Mouse (Mus musculus): ENCODE measurements around the gene Mapk10. TPM values are rescaled to one million over a fixed set of nuclear protein-coding genes. Genes with fewer than 3 reads are reported as not detected.

The Mapk10 gene
- polyA plus RNA-seq, 1 experiment from 2014 or later = 2.2 TPM

DNA sequence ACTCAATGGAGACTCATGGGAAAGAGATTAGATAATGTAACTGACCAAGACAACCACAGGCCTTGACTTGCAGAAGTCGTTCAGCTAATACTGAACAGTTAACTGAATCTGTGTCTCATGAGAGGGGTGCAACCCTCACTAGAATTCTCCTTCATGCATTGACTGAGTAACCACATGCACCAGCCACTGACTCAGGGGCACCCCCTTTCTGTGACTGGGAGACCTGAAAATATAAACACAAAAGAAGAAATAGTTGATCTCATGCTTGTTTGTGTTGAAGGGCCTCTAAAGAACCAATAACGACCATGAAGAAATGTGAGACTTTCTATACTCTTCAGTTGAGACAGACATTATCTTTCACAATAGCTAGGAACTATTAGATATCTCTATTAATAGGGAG is 10.9 kb upstream of the Mapk10 start:
- no peaks in the 10 kb centered on the region for H3K36me3 ChIP-seq (ENCODE audit: control insufficient read depth, insufficient read depth, low read length)
- no peaks in the 10 kb centered on the region for H3K9me3 ChIP-seq (ENCODE audit: control insufficient read depth, low read length)
- TF ChIP-seq EP300 (optimal IDR thresholded peaks at IDR 0.05) (no peak), CTCF (IDR thresholded peaks at IDR 0.05; ENCODE audit: low read depth) (peak; percentile 11; the same call in 1 of the 2 replicates)
- no peaks in the 10 kb centered on the region for H3K27me3 ChIP-seq (ENCODE audit: control insufficient read depth, insufficient read depth, low read length)
- no peak overlapping the region for H3K4me2 ChIP-seq (replicated peaks; ENCODE audit: low read depth)
- H3K4me1 ChIP-seq (replicated peaks; ENCODE audit: control insufficient read depth, insufficient read depth) = no peaks in the 10 kb centered on the region
- DNase-seq (ENCODE audit: low spot score) (no peak), ATAC-seq (ENCODE audit: low FRiP score, low TSS enrichment) (no peak)
- no peak overlapping the region for H3K9ac ChIP-seq (ENCODE audit: low read length)
- 46% methylated on average over 2 of the region's 2 CpGs for WGBS
- H3K27ac ChIP-seq (replicated peaks) = no peak overlapping the region
- H3K4me3 ChIP-seq (ENCODE audit: low read depth, low read length) = no peak overlapping the region

DNA sequence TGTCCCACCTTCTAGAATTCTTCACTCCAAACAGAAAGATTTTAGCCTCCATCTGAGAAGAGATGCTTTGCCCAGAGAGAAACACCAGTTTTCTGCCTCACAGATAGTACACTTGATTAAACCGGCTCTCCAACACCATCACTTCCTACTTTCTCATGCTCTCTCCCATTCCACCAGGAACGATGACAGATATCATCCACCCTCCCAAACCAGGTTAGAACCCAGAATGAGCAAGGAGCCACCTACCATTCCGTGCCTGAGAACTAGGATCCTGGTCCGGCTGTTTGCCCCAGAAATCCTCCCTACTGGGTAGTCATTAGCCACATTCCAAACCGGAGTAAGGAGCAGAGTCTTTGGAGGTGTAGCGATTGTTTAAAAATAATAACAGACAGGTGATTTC is 490 bp downstream of the Mapk10 start:
- WGBS = 29% methylated on average over 6 of the region's 6 CpGs
- no peak overlapping the region for H3K27ac ChIP-seq (replicated peaks)
- H3K4me3 ChIP-seq (ENCODE audit: low read depth, low read length) = no peak overlapping the region
- H3K9ac ChIP-seq (ENCODE audit: low read length) = no peak overlapping the region
- H3K4me2 ChIP-seq (replicated peaks; ENCODE audit: low read depth) = no peak overlapping the region; the same call in 1 of the 2 replicates
- H3K9me3 ChIP-seq (ENCODE audit: control insufficient read depth, low read length) = no peaks in the 10 kb centered on the region
- no peaks in the 10 kb centered on the region for H3K4me1 ChIP-seq (replicated peaks; ENCODE audit: control insufficient read depth, insufficient read depth)
- TF ChIP-seq EP300 (optimal IDR thresholded peaks at IDR 0.05) (no peak), CTCF (IDR thresholded peaks at IDR 0.05; ENCODE audit: low read depth) (no peak)
- no peaks in the 10 kb centered on the region for H3K27me3 ChIP-seq (ENCODE audit: control insufficient read depth, insufficient read depth, low read length)
- ATAC-seq (ENCODE audit: low FRiP score, low TSS enrichment) (no peak), DNase-seq (ENCODE audit: low spot score) (no peak)
- no peaks in the 10 kb centered on the region for H3K36me3 ChIP-seq (ENCODE audit: control insufficient read depth, insufficient read depth, low read length)

DNA sequence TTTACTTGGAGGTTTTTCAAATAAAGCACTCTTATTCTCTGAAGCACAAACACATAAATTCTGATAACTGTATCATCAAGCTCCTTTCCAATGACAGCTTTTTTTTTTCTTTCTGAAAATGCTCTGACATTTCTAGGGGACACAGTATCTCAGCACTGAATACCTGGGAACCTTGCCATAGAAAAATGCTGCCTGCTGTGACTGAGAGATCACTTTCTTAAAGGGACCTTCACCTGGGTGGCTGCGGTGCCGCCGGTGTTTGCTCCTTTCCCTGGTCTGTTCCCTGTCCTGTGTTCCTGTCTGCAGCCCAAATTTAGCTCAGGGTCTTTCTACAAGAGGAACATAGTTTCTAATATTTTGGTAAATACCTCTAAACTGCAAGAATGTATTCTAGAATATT is 1.1 kb downstream of the Mapk10 start:
- no peak overlapping the region for H3K9ac ChIP-seq (ENCODE audit: low read length)
- H3K4me3 ChIP-seq (ENCODE audit: low read depth, low read length) = no peak overlapping the region
- no peaks in the 10 kb centered on the region for H3K9me3 ChIP-seq (ENCODE audit: control insufficient read depth, low read length)
- H3K27me3 ChIP-seq (ENCODE audit: control insufficient read depth, insufficient read depth, low read length) = no peaks in the 10 kb centered on the region
- H3K4me2 ChIP-seq (replicated peaks; ENCODE audit: low read depth) = no peak overlapping the region
- no peak overlapping the region for H3K27ac ChIP-seq (replicated peaks)
- H3K36me3 ChIP-seq (ENCODE audit: control insufficient read depth, insufficient read depth, low read length) = no peaks in the 10 kb centered on the region
- WGBS = 58% methylated on average over 3 of the region's 3 CpGs
- ATAC-seq (ENCODE audit: low FRiP score, low TSS enrichment) (no peak), DNase-seq (ENCODE audit: low spot score) (no peak)
- no peaks in the 10 kb centered on the region for H3K4me1 ChIP-seq (replicated peaks; ENCODE audit: control insufficient read depth, insufficient read depth)
- TF ChIP-seq EP300 (optimal IDR thresholded peaks at IDR 0.05) (no peak), CTCF (IDR thresholded peaks at IDR 0.05; ENCODE audit: low read depth) (no peak)

DNA sequence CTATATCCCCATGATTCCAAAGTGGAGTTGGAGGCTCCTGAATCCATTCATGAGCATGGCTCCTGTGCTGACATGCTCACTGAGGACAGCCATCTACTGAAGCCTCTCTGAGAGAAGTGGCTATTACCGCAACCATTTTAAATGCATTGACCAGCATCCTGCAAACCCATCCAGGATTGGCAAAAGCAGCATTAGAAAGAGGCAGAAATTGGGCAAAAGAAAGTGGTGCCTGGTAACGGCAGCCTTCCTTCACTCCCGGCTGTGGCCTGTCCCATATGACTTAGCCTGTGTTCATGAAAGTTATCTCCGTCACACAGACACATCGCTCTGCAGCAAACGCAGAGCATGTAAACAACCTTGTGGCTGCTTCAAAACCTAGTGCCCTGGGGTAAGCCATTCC is 1.6 kb downstream of the Mapk10 start:
- 61% methylated on average over 6 of the region's 6 CpGs for WGBS
- no peaks in the 10 kb centered on the region for H3K36me3 ChIP-seq (ENCODE audit: control insufficient read depth, insufficient read depth, low read length)
- H3K4me2 ChIP-seq (replicated peaks; ENCODE audit: low read depth) = no peak overlapping the region
- H3K4me1 ChIP-seq (replicated peaks; ENCODE audit: control insufficient read depth, insufficient read depth) = no peaks in the 10 kb centered on the region
- no peaks in the 10 kb centered on the region for H3K9me3 ChIP-seq (ENCODE audit: control insufficient read depth, low read length)
- ATAC-seq (ENCODE audit: low FRiP score, low TSS enrichment) (no peak), DNase-seq (ENCODE audit: low spot score) (no peak)
- TF ChIP-seq EP300 (optimal IDR thresholded peaks at IDR 0.05) (no peak), CTCF (IDR thresholded peaks at IDR 0.05; ENCODE audit: low read depth) (no peak)
- H3K4me3 ChIP-seq (ENCODE audit: low read depth, low read length) = no peak overlapping the region
- H3K27me3 ChIP-seq (ENCODE audit: control insufficient read depth, insufficient read depth, low read length) = no peaks in the 10 kb centered on the region
- H3K27ac ChIP-seq (replicated peaks) = no peak overlapping the region
- no peak overlapping the region for H3K9ac ChIP-seq (ENCODE audit: low read length)

DNA sequence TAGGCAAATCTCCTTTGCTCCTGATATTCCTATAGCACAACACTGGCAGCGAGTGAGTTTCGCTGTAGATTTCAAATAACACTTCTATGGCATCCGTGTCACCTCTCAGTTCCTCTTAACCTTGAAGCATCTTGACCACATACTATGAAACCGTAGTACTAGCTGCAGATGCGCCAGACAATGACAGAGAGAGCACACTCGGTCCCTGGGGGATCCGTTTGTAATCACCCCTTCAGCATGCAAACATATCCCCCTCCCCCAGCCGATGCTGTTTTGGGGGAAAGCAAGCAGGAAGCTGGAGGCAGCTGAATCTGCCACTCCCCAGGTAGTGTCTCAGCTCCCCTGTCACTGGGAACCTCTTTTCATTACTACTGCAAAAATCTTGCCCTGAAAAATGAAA is 2.3 kb downstream of the Mapk10 start:
- Histone ChIP-seq H3K9ac (ENCODE audit: low read length) (no peak overlapping the region), H3K27ac (replicated peaks) (no peak overlapping the region), H3K4me1 (replicated peaks; ENCODE audit: control insufficient read depth, insufficient read depth) (no peaks in the 10 kb centered on the region), H3K4me3 (ENCODE audit: low read depth, low read length) (no peak overlapping the region), H3K4me2 (replicated peaks; ENCODE audit: low read depth) (no peak overlapping the region), H3K36me3 (ENCODE audit: control insufficient read depth, insufficient read depth, low read length) (no peaks in the 10 kb centered on the region), H3K27me3 (ENCODE audit: control insufficient read depth, insufficient read depth, low read length) (no peaks in the 10 kb centered on the region), H3K9me3 (ENCODE audit: control insufficient read depth, low read length) (no peaks in the 10 kb centered on the region)
- ATAC-seq (ENCODE audit: low FRiP score, low TSS enrichment) (no peak), DNase-seq (ENCODE audit: low spot score) (no peak)
- 58% methylated on average over 8 of the region's 8 CpGs for WGBS
- no peak for TF ChIP-seq EP300 (optimal IDR thresholded peaks at IDR 0.05)
- TF ChIP-seq CTCF (IDR thresholded peaks at IDR 0.05; ENCODE audit: low read depth) = no peak

DNA sequence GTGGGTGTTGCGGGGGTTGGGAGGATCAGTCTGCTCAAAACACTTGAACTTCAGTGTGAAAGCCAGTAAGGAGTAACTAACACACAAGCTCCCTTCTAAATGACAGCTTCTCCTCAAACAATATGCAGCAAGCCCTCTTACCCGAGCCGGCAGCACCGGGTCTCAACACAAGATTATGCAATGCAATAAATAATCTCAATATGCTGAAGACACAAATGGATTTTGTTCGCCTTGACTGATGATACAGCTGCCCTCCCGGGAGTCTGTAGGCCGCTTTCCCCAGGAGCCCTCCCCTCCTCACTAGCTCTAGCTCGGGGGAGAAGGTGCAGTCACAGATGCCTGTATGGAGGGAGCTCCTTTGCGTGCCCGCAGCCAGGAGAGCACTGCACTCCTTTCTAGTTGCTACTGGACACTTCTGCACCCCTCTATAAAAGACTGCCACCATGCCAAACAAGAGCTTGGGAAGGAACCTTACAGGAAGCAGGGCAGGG is 3.1 kb downstream of the Mapk10 start:
- WGBS = 55% methylated on average over 10 of the region's 10 CpGs
- Histone ChIP-seq H3K4me2 (replicated peaks; ENCODE audit: low read depth) (no peak overlapping the region), H3K27ac (replicated peaks) (no peak overlapping the region), H3K4me3 (ENCODE audit: low read depth, low read length) (no peak overlapping the region), H3K4me1 (replicated peaks; ENCODE audit: control insufficient read depth, insufficient read depth) (no peaks in the 10 kb centered on the region), H3K27me3 (ENCODE audit: control insufficient read depth, insufficient read depth, low read length) (no peaks in the 10 kb centered on the region), H3K9ac (ENCODE audit: low read length) (no peak overlapping the region), H3K36me3 (ENCODE audit: control insufficient read depth, insufficient read depth, low read length) (no peaks in the 10 kb centered on the region), H3K9me3 (ENCODE audit: control insufficient read depth, low read length) (no peaks in the 10 kb centered on the region)
- TF ChIP-seq CTCF (IDR thresholded peaks at IDR 0.05; ENCODE audit: low read depth) = no peak
- TF ChIP-seq EP300 (optimal IDR thresholded peaks at IDR 0.05) = no peak
- DNase-seq (ENCODE audit: low spot score) = no peak
- no peak for ATAC-seq (ENCODE audit: low FRiP score, low TSS enrichment)

Data from stomach, postnatal 0 days (tissue).